Mouse (Mus musculus) testis, adult 2 months (tissue): Measurements from ENCODE around the gene Tacc2.

Source experiments
- CTCF ChIP-seq: fragments of 200-500 bp; IDR thresholded peaks from 2 replicates; pipeline ENCODE4 v1.5.1; 2012; ENCODE audit warnings: low read depth, mild to moderate bottlenecking, inconsistent platforms, low read length, moderate library complexity; ENCODE audit not compliant: control insufficient read depth, insufficient read depth, insufficient replicate concordance
- POLR2A ChIP-seq: fragments of 200-500 bp; IDR thresholded peaks from 2 replicates; pipeline ENCODE4 v1.6.1; 2012; ENCODE audit warnings: low read depth, mild to moderate bottlenecking, inconsistent platforms, low read length, moderate library complexity; ENCODE audit not compliant: control insufficient read depth

GRCm38 (mm10) chr7:130574211-130574991 is 2.8 kb upstream of the Tacc2 start:
- no peak for TF ChIP-seq CTCF
- TF ChIP-seq POLR2A: no peak
